Mouse (Mus musculus): ENCODE measurements around the gene Hunk.

The Hunk gene

GRCm38 (mm10) chr16:90385688-90386513, at the start of gene Hunk:
Gene Hunk, plus strand, starts transcription at chr16:90386013.
- DNase-seq (ENCODE audit: low read depth, low spot score) = peak; percentile 90

GRCm38 (mm10) chr16:90339026-90339425, 46.8 kb upstream of the Hunk start:
- no peak for DNase-seq (ENCODE audit: low read depth, low spot score)

- no peak for DNase-seq (ENCODE audit: low read depth, low spot score)
Observed at GRCm38 (mm10) chr16:90341086-90341485, 44.7 kb upstream of the Hunk start.

- no peak for DNase-seq (ENCODE audit: low read depth, low spot score)
Observed at GRCm38 (mm10) chr16:90349700-90350548, 35.9 kb upstream of the Hunk start.

GRCm38 (mm10) chr16:90351726-90352125, 34.1 kb upstream of the Hunk start:
- DNase-seq (ENCODE audit: low read depth, low spot score) = no peak

GRCm38 (mm10) chr16:90352691-90353090, 33.1 kb upstream of the Hunk start:
- DNase-seq (ENCODE audit: low read depth, low spot score) = no peak

- no peak for DNase-seq (ENCODE audit: low read depth, low spot score)
Observed at GRCm38 (mm10) chr16:90353156-90353555, 32.7 kb upstream of the Hunk start.

GRCm38 (mm10) chr16:90359329-90359728, 26.5 kb upstream of the Hunk start:
- DNase-seq (ENCODE audit: low read depth, low spot score) = no peak

- peak; percentile 48 for DNase-seq (ENCODE audit: low read depth, low spot score)
Observed at GRCm38 (mm10) chr16:90359750-90360149, 26.1 kb upstream of the Hunk start.

- no peak for DNase-seq (ENCODE audit: low read depth, low spot score)
Observed at GRCm38 (mm10) chr16:90360327-90360726, 25.5 kb upstream of the Hunk start.

GRCm38 (mm10) chr16:90362926-90363325, 22.9 kb upstream of the Hunk start:
- no peak for DNase-seq (ENCODE audit: low read depth, low spot score)

GRCm38 (mm10) chr16:90379897-90380296, 5.9 kb upstream of the Hunk start:
- peak; percentile 71 for DNase-seq (ENCODE audit: low read depth, low spot score)

GRCm38 (mm10) chr16:90381633-90382032, 4.2 kb upstream of the Hunk start:
- DNase-seq (ENCODE audit: low read depth, low spot score) = peak; percentile 83

GRCm38 (mm10) chr16:90382701-90383280, 3.0 kb upstream of the Hunk start:
- DNase-seq (ENCODE audit: low read depth, low spot score) = no peak

- DNase-seq (ENCODE audit: low read depth, low spot score) = no peak
Observed at GRCm38 (mm10) chr16:90384058-90384457, 1.8 kb upstream of the Hunk start.

- no peak for DNase-seq (ENCODE audit: low read depth, low spot score)
Observed at GRCm38 (mm10) chr16:90384846-90385245, 967 bp upstream of the Hunk start.

GRCm38 (mm10) chr16:90385326-90385687, 506 bp upstream of the Hunk start:
- no peak for DNase-seq (ENCODE audit: low read depth, low spot score)

- peak; percentile 90 for DNase-seq (ENCODE audit: low read depth, low spot score)
Observed at GRCm38 (mm10) chr16:90386514-90387160, 824 bp downstream of the Hunk start.

- DNase-seq (ENCODE audit: low read depth, low spot score) = no peak
Observed at GRCm38 (mm10) chr16:90387161-90387671, 1.4 kb downstream of the Hunk start.

- no peak for DNase-seq (ENCODE audit: low read depth, low spot score)
Observed at GRCm38 (mm10) chr16:90387961-90388360, 2.1 kb downstream of the Hunk start.

GRCm38 (mm10) chr16:90389103-90389750, 3.4 kb downstream of the Hunk start:
- DNase-seq (ENCODE audit: low read depth, low spot score) = no peak
